Mouse (Mus musculus): ENCODE results near the gene Glis1.

The Glis1 gene

DNA sequence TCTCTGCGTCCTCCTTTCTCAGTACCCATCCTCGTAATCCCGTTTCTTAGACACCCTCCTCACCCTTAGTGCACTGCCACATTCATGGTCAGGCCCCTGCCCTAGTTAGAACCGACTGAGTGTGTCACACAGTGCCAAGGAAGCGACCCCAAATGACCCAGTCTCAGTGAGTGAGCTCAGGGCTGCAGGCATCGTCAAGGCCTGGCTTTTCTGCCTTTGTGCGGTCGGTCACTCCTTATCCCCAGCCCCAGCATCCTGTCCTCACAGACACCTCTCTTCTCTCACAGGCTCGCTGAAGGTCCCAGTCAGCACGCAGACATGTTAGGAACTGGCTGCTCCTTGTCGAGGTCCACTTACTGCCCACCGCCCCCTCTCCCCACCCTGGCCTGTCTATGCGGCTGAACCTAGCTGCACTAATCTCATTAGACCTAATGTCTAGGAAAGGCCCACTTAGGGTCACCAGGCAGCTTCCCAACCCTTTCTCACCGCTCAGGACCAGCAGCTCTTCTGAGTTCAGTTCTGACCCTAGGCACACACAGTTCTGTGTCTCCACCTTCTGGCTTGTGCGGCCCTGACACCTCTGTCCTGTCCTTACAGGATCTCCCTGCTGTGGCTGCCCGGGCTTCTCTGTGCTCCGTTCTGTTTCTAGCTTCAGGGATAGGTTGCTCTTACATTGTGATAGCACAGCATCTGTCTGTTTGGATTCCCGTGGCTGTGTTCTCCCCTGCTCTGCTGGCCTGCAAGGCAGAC, 18.1 kb downstream of the Glis1 start:
- in situ Hi-C loops (cut with MboI), result no loop called here

DNA sequence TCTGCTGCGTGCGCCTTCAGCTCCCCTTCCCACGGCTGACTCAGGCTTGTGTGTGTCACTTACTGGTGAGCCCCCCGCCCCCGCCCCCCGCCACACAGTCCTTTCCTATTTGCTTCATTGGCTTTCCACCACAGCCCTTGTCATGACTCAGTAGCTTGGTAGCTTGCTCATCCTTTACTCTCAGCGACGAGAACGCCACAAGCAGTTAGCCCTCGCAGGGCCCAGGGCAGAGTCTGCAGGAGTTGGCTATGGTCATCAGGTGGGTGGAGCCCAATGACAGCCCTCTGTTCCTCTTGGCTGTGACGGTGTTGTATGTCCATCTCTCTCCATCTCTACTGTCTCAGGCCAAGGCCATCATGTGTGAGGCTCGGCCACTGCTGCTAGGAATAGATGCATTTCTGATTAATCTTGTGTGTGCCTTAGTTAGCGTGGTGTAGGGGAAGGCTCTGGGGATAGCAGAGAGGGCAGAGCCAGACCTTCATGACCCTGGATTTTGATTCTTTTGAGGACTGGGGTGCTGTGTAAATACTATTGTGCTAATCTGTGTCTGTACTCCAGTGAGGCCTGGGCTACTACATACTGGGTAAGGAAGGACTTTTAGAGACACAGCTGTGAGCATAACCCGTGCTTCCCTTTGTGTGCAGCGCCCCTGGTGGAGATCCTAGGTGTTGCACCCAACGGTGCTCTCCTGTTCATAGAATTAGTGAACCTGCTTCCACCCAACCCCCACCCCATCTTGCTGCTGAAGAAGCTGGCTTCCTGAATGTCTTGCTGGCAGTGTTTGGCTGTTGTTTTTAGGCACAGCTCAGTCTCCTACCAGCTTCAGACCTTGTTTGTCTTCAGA, 19.0 kb downstream of the Glis1 start:
- in situ Hi-C loops (cut with MboI), result no loop called here

DNA sequence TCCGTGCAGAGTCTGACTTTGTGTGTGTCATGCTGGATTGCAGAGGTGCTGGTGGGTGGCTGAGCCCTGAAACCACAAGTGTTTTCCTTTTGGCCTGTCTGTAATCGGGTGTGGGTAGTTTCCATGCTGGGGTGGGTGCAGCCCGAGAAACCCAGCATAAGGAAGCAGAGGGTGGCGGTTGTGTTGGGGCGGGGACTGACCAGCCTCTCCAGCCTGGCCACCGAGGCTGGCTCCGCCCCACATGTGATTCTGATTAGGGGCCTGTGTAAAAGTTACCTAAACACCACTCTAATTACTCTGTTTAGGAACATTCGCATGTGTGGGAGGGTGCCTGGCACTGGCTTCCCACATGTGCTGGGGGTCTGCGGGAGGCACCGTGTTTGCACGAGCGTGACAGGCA, 23.2 kb downstream of the Glis1 start:
- in situ Hi-C loops (cut with MboI), result no loop called here

DNA sequence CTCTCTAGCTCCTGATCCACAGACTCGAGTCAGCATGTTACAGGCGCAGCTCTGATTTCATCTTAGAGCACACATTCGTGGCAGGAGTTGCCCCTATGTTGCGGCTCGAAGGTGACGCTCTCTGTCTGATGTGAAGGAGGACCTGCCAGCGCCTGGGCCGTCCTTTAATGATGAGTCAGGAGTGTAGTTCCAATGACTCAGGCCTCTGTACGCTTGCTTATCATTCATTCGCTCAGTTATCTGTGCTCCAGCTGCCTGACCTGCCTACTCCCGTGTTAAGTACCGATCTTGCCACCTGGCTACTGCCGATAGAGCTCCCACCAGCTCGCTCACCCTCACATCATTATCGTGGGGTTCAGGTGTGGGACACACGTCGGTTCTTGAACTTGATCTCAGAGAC, 24.5 kb downstream of the Glis1 start:
- in situ Hi-C loops (cut with MboI), result no loop called here

DNA sequence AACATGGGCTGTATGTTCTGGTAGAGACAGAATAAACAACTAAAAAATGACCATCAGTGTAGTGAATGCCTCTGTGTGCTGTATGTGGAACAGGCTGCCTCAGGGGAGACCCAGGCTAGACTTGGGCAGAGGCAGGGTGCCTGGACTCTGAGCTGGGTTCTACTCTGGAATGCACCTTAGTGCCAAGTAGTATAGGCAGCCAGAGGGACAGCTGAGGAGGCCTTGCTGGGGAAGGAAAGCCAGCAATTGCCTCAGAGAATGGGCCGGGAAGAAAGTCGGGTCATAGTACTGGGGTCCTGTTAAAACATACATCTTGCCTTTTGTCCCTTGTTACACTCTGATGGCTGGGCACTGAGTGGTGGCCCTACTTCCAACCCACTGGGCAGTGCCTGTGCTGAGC, 25.1 kb downstream of the Glis1 start:
- in situ Hi-C loops (cut with MboI), result no loop called here

DNA sequence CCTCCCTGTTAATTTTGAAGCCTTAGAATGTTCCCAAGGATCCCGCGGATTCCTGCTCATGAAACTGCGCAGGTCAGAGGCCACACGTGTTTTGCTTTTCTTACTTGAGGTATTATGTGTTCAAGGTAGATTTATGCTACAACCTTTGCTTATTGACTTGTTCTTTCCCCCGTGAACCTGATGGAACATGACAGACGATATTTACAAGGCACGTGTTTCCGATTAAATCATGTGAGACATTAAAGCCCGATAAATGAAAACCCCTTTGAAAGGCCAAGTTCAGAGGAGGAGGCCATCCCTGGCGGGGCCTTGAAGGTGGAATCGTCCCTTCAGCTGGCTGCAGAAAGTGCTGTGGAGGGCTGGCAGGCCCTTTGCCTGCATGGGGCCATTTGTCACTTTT, 26.1 kb downstream of the Glis1 start:
- in situ Hi-C loops (cut with MboI), result no loop called here

DNA sequence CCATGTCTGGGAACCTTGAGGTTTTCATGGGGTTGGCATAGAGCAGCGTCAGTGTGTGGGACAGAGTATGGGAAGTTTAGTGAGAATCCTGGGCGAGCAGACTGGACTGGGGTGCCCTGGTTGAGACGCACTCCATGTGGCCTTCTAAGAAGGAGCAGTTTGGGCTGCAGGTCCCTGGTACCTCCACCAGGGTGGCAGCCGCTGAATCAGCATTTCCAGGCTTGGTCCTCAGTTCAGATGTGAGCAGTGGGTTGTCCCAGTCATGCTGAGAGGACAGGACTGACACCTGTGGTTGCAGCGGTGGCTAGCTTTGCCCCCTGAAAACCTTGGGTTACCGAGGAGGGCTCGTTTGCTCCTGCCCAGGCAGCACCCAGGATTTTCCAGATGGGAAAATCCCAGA, 33.4 kb downstream of the Glis1 start:
- in situ Hi-C loops (cut with MboI), result no loop called here

DNA sequence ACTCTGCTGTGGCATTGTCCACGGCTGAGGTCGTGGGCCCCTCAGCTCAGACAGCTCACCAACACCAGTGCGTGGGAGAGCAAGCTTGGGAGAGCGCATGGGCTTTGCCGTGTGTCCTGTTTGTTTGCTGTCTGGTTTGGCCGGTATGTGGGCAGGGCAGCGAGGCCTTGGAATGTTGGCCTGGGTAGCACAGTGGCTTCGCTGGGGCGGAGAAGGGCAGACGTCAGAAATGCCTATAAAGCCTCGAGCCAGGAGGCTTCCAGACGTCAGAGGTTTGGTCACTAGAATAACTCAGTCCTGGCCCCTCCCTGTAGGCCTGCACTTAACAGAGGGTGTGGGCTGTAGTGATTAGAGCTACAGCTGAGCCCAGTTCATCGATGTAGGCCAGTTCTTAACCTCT, 33.9 kb downstream of the Glis1 start:
- in situ Hi-C loops (cut with MboI), result no loop called here

DNA sequence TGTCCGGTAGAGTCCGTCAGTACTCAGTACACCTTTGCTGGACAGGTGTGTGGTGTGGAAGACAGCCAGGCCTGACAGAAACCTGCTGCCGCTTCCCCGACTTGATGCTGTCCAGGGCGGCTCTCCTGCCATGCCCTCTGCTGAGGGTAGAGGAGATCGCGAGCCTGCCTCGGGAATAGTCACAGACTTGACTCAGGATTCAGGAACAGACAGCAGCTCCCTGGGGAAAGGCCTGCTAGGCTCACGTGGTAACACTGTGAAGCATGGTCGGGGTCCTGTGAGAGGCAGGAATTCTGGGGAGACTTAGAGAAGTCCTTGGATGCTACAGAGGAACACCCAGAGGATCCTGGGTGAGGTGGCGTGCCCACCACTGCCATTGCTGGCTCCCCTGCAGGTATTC, 34.4 kb downstream of the Glis1 start:
- in situ Hi-C loops (cut with MboI), result no loop called here

DNA sequence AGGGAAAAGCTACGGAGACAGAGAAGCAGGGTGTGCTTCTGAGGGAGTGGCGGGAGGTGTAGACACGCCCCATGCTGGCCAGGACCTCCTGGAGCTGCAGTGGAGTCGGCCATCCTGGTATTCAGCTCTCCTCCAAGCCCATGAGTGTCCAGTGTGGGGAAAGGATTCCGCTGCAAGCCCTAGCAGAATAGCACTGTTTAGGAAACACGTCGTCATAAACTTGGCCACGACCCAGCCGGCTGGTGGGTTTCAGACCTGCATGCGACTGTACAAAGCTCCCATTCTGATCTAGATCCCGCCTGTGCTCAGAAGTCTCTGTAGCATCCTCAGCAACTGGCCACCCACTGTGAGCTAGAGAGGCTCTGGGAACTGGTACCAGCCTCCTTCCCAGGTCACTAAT, 41.9 kb downstream of the Glis1 start:
- in situ Hi-C loops (cut with MboI), result no loop called here

DNA sequence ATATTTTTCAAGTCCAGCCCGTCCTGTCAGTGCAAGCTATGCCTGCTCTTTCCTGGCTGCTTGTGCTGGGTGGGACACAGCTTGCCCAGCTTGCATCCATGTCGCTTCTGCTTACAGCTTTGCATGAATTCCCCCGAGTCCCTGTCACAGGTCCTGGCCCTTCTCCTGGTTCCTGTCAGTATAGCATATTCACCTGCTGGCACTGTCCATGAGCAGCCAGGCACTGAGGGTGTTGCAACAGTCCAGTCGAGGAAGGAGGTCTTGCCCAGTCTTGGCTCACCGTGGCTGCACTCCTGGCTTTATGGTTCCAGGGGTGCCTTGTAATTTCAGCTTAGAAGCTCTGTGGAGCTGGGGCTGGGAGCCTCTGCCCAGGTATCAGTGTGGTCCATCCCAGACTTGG, 44.6 kb downstream of the Glis1 start:
- in situ Hi-C loops (cut with MboI), result no loop called here

DNA sequence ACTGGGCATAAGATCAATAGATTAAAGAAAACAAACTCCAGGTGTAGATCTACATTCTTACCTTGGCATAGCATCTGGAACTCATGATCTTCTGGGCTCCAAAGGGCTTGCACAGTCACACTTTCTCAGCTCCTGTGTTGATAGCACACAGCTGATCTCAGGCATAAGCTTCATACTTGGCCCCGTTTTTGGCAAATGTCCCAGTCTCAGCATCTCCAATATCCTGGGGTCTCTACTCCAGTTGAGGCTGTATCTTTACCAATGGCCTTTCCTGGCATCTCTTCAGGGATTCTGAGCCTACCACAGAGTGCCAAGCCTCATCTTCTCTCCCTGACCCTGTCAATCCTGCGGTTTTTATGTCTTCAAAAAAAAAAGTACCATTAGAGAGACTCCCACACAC, 48.1 kb downstream of the Glis1 start:
- in situ Hi-C loops (cut with MboI), result no loop called here

DNA sequence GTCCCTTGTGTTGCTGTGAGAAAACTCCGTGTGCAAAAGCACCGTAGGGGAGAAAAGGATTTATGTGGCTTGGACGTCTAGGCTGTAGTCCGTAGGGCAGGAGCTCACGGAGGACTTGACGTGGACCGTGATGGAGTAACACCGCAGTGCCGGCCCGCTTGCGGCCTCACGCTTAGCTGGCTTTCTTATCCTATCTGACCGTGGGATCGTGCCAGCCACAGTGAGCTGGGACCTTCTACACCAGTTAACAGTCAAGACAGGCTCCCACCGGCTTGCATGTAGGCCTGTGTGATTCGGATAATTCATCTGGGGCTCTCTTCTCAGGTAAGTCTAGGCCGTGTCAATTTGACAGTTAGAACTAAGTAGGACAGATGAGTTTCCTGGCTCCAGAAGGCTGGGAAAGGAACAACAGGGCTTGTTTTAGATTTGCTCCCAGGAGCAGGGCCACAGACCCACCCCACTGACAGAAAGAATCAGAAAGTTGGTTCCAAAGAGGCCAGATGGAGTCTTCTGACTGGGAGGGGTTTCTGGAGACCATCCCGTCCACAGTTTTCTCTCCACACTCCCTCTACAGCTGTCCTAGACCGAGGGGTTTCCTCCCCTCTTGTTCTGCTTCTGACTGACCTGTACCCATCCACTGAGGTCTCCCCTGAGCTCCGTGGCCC, 49.3 kb downstream of the Glis1 start:
- in situ Hi-C loops (cut with MboI), result no loop called here

DNA sequence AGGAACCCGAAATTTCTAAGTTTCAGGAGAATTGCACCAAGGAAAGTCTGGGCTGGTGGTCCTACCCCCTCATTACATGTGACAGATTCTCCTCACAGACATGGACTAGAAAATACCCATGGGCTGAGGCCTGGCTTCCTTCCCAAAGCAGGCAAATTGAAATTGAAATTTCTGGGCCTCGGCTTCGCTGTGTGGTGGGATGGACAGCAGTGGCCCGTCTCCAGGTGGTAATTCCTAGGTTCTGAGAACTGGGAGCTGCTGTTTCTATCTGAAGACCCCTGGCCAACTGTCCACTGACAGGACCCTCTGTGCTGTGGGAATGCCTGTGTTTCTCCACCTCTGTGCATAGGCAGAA, 49.8 kb downstream of the Glis1 start:
- in situ Hi-C loops (cut with MboI), result no loop called here

DNA sequence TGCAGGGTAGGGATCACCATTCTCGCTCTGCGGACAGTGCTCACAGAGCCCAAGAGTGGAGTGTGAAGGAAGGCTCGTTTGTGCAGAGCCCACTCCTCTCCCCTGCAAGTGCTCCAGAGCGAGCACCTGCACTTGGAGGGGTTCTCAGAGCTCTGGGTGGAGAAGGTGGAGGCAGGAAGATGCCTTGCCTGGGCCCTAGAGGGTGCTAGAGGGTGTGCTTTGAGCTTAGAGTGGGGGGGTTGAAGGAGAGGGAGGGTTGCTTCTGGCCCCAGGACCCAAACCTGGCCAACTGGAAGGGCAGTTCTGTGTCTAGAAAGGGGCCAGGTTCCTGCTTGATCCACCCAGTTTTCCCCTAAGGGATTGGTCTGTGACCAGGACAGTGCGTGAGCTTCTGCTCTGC, 51.5 kb downstream of the Glis1 start:
- in situ Hi-C loops (cut with MboI), result no loop called here

DNA sequence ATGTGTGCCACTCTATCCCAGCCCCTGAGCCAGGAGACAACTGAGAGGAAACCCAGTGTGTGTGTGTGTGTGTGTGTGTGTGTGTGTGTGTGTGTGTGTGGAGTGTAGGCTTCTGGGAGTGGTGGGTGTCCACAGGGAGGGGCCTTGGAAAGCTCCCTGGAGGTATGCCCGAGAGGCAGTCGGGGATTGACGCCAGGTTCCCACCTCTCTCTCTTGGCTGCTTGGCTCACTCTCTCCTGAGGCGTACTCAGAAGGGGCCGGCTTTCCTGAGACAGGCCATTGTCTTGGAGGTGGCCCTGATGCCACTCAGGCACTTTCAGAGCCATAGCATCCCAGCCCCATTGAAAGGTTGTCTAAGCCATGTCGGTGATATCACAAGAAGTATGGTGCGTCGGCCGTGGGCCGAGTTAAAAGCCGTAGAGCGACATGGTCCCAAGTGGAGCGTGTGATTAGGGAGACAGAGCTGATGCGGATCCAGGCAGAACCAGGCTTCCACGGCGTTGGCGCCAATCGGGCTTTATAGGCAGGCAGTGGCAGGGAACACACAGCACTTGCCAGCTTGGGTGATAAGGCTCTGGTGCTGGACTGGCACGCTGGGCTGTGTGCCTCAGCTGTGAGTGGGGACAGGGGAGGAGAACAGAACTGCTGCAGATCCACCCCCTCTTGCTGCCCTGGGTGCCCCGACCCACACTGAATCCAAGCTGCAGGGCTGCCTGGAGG, 54.9 kb downstream of the Glis1 start:
- in situ Hi-C loops (cut with MboI), result no loop called here

DNA sequence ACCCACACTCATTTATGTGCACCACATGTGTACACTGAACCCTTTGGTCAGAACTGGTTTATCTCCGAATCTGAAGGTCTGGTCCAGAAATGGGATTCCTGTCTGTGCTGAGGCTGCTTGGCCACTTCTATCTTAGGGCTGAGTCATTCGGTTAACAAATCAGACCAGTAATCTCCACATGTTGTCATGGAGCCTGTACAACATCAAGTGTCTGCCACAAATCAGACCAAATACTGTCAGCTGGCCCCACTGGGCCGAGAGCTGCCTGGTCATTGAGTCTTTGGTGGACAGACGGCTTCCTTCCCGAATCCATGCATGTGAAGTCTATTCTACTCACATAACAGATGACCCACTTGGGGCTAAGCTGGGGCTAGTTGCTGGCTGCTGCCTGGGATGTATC, 58.6 kb downstream of the Glis1 start:
- in situ Hi-C loops (cut with MboI), result no loop called here

DNA sequence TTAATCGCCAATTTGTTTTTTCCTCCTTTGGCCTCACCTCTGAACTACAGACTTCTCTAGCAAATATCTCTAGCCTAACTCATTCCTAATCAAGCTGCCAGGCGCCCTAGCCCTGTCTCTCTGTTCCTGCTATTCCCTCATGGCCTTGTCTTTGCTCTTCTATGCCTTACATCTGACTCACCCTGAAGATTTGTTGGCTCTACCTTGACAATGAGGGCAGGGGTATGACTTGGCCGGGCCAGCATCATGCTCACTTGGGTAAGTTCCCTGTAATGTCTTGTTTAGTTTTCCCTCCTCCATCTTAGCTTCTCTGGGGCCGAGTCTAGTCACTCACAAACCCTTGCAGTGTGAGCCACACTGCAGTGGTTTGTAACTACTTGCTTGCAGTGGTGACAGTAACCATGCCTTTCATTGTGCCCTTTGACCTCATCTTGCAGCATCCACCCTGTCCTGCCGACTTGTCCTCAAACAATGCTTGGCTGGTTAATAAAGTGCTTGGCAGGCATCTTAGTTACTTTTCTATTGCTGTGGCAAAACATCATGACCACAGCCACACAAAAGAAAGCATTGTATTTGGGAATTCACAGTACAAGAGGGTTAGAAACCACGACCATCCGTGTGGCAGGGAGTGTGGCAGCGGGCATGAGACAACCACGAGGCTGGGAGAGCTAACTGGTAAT, 61.5 kb downstream of the Glis1 start:
- in situ Hi-C loops (cut with MboI), result no loop called here

DNA sequence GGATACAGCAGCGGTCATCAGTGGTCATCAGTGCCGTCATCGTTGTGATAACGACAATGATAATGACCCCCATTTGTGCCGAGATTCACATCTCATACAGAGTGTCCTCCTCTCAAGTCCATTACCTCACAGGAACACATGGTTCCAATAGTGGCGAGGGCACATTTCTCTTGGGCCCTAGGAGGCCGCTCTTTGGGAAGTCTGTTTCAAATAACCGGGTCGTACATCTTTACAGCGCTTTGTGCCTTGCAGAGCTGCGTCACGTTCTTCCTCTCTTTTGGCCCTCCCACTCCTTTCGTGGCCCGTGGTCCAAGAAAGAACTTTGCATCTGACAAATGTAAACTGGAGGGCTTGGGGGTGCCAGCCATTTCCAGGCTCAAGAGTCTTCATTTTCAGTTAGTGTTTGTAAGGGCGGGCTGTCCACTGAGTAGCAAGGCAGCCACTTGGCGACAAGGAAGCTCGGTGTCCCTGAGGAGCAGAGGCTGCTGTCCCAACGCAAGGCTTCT, 63.1 kb downstream of the Glis1 start:
- in situ Hi-C loops (cut with MboI), result no loop called here

DNA sequence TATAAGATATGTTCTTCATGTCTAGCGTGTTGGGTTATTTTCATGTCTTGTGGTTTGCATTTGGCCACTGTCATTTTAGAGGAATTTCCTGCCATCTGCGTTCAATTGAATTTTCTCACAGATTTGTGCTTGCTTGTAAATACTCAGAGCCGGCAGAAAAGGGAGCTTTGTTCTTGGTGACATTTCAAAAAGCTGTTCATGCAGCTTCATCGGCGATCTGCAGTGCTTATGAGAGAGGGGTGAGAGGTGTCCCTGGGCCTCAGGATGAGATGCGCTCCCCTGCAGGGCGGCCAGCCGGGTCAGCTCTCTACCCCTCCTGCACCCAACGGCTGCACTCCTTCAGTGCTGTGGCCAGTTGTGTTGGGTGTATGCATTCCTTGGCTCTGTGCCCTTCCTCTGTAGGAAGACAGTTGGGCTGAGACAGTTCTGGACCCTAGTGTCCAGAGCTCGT, 68.2 kb downstream of the Glis1 start:
- in situ Hi-C loops (cut with MboI), result no loop called here

DNA sequence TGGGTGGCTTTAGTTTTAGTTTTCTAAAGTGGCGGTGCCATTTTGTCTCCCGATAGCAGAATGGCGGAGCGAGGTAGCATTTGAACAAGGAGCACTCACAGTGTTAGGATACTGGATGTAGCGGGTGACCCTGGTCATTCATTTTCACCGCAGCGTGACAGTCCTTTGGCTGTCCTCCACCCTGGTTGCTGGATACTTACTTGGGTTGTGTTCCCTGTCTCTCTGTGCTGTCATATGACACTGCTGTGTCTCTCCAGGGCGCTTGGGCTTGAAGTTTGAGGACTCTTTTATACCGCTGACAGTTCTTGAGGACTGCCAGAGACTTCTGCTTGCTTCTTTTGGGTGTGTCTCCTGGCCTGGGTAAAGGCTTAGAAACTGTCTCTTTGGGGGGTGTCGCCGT, 80.6 kb downstream of the Glis1 start:
- in situ Hi-C loops (cut with MboI), result no loop called here

DNA sequence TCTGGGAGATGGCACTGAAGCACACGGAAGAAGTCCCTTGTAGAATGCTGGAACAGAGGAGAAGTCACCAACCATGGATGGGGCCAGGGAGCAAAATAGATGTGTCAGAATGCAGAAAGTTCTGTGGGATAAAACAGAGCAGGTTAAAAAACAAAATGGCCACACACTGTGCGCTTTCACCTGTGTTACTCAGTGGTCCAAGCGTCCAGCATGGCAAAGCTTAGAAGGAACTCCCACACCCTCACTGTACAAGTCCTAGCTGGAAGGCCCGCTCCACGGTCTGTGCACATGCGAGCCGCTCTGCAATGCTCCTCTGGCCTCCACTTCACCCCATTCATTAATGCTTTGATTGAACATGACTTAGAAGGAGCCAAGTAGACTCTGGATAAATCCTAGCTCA, 81.2 kb downstream of the Glis1 start:
- in situ Hi-C loops (cut with MboI), result no loop called here

All from mature B cell (primary cell).